Mouse (Mus musculus): Measurements from ENCODE around the gene Gm49318.
"Not testable (repeated sequence)": the region's sequence is repeated elsewhere in the genome, so short reads cannot be mapped to it uniquely, and the experiment has no call there.

Gene Gm49318

GRCm38 (mm10) chr9:22070791-22071573 lies at the start of gene Gm49318, which contains the start of gene Zfp653:
Gm49318 (minus strand) TSS chr9:22071259.
Zfp653 (minus strand) TSS chr9:22071376.
- DNase-seq (ENCODE audit: inconsistent age in 2 of 2, low spot score in 1 of 2): peak; percentile 98

GRCm38 (mm10) chr9:22119543-22119942 lies 48.5 kb upstream of the Gm49318 start:
- DNase-seq (ENCODE audit: inconsistent age in 2 of 2, low spot score in 1 of 2): peak in 1 of 2 experiments; percentile 66

GRCm38 (mm10) chr9:22117754-22118456 lies 46.8 kb upstream of the Gm49318 start:
- peak; percentile 53 to 82 for DNase-seq (ENCODE audit: inconsistent age in 2 of 2, low spot score in 1 of 2)

GRCm38 (mm10) chr9:22116740-22117426 lies 45.8 kb upstream of the Gm49318 start, which contains the start of gene Elof1:
Elof1 (minus strand) TSS chr9:22117172.
- DNase-seq (ENCODE audit: inconsistent age in 2 of 2, low spot score in 1 of 2): peak; percentile 95 to 98

- DNase-seq (ENCODE audit: inconsistent age in 2 of 2, low spot score in 1 of 2): no peak
Observed at GRCm38 (mm10) chr9:22116086-22116485, 45.0 kb upstream of the Gm49318 start.

GRCm38 (mm10) chr9:22115635-22116034 lies 44.6 kb upstream of the Gm49318 start:
- no peak for DNase-seq (ENCODE audit: inconsistent age in 2 of 2, low spot score in 1 of 2)

GRCm38 (mm10) chr9:22108194-22108593 lies 37.1 kb upstream of the Gm49318 start:
- DNase-seq (ENCODE audit: inconsistent age in 2 of 2, low spot score in 1 of 2): no peak

GRCm38 (mm10) chr9:22099922-22100321 lies 28.9 kb upstream of the Gm49318 start:
- DNase-seq (ENCODE audit: inconsistent age in 2 of 2, low spot score in 1 of 2): no peak

GRCm38 (mm10) chr9:22098993-22099696 lies 28.1 kb upstream of the Gm49318 start, which contains the start of gene Cnn1:
Cnn1 (plus strand) TSS chr9:22099216.
- peak in 1 of 2 experiments; percentile 43 for DNase-seq (ENCODE audit: inconsistent age in 2 of 2, low spot score in 1 of 2)

GRCm38 (mm10) chr9:22095854-22096307 lies 24.8 kb upstream of the Gm49318 start:
- peak; percentile 89 to 96 for DNase-seq (ENCODE audit: inconsistent age in 2 of 2, low spot score in 1 of 2)

- DNase-seq (ENCODE audit: inconsistent age in 2 of 2, low spot score in 1 of 2): no peak
Observed at GRCm38 (mm10) chr9:22092746-22093145, 21.7 kb upstream of the Gm49318 start.

- DNase-seq (ENCODE audit: inconsistent age in 2 of 2, low spot score in 1 of 2): peak; percentile 74 to 81
Observed at GRCm38 (mm10) chr9:22089986-22090385, 18.9 kb upstream of the Gm49318 start.

GRCm38 (mm10) chr9:22089281-22089680 lies 18.2 kb upstream of the Gm49318 start:
- DNase-seq (ENCODE audit: inconsistent age in 2 of 2, low spot score in 1 of 2): no peak

- DNase-seq (ENCODE audit: inconsistent age in 2 of 2, low spot score in 1 of 2): no peak
Observed at GRCm38 (mm10) chr9:22087034-22087618, 16.1 kb upstream of the Gm49318 start.

GRCm38 (mm10) chr9:22086012-22086411 lies 15.0 kb upstream of the Gm49318 start:
- DNase-seq (ENCODE audit: inconsistent age in 2 of 2, low spot score in 1 of 2): no peak

GRCm38 (mm10) chr9:22085022-22085834 lies 14.2 kb upstream of the Gm49318 start, which contains the start of gene Ecsit:
Ecsit (minus strand) TSS chr9:22085438.
- DNase-seq (ENCODE audit: inconsistent age in 2 of 2, low spot score in 1 of 2): peak; percentile 95 to 98

- DNase-seq (ENCODE audit: inconsistent age in 2 of 2, low spot score in 1 of 2): no peak
Observed at GRCm38 (mm10) chr9:22084667-22085021, 13.6 kb upstream of the Gm49318 start.

GRCm38 (mm10) chr9:22076223-22076622 lies 5.2 kb upstream of the Gm49318 start:
- DNase-seq (ENCODE audit: inconsistent age in 2 of 2, low spot score in 1 of 2): no peak

GRCm38 (mm10) chr9:22075778-22076177 lies 4.7 kb upstream of the Gm49318 start:
- DNase-seq (ENCODE audit: inconsistent age in 2 of 2, low spot score in 1 of 2): not testable (repeated sequence)
